Mouse (Mus musculus) midbrain, embryonic 16.5 days (tissue): ENCODE measurements around the gene Ppip5k1. TPM values are rescaled to one million over a fixed set of nuclear protein-coding genes. Genes with fewer than 3 reads are reported as not detected.

Source experiments
- ATAC-seq: fragments of 200-750 bp; cut with Nextera tagmentation; 2 replicates; pipeline ENCODE4 v1.8.0; 2017; ENCODE audit warnings: moderate TSS enrichment
- H3K27ac ChIP-seq: fragments of 300-500 bp; sonication (generic); 2 replicates; pipeline ENCODE4 v1.5.1; 2014; ENCODE audit warnings: mild to moderate bottlenecking, low read length, mixed read lengths
- H3K27me3 ChIP-seq: fragments of 300-500 bp; sonication (generic); 2 replicates; pipeline ENCODE4 v1.6.1; 2014; ENCODE audit warnings: low read depth, low read length, mixed read lengths; ENCODE audit not compliant: control insufficient read depth, insufficient read depth
- H3K36me3 ChIP-seq: fragments of 300-500 bp; sonication (generic); 2 replicates; pipeline ENCODE4 v1.6.1; 2014; ENCODE audit warnings: mild to moderate bottlenecking, low read length, moderate library complexity, mixed read lengths; ENCODE audit not compliant: control insufficient read depth, insufficient read depth
- H3K4me1 ChIP-seq: fragments of 300-500 bp; sonication (generic); 2 replicates; pipeline ENCODE4 v1.6.1; 2014; ENCODE audit warnings: mild to moderate bottlenecking, low read length, mixed read lengths; ENCODE audit not compliant: control insufficient read depth, insufficient read depth
- H3K4me2 ChIP-seq: fragments of 300-500 bp; sonication (generic); 2 replicates; pipeline ENCODE4 v1.6.1; 2014; ENCODE audit warnings: mild to moderate bottlenecking, low read length, mixed read lengths
- H3K4me3 ChIP-seq: fragments of 300-500 bp; sonication (generic); 2 replicates; pipeline ENCODE4 v1.5.1; 2014; ENCODE audit warnings: low read depth, mild to moderate bottlenecking, low read length, moderate library complexity, mixed read lengths
- H3K9ac ChIP-seq: fragments of 300-500 bp; sonication (generic); 2 replicates; pipeline ENCODE4 v1.6.1; 2014; ENCODE audit warnings: low read depth, low read length, mixed read lengths
- H3K9me3 ChIP-seq: fragments of 300-500 bp; sonication (generic); replicated peaks from 2 replicates; pipeline ENCODE4 v1.6.1; 2014; ENCODE audit warnings: mild to moderate bottlenecking, low read length, mixed read lengths; ENCODE audit not compliant: control insufficient read depth, poor library complexity, severe bottlenecking
- WGBS: fragments of 180-500 bp; shearing (Covaris S2); extraction: QIAGEN DNeasy Blood & Tissue Kit; methylation state at CpG from one replicate; pipeline ENCODE4 v1.1.7; 2014; 5-methylcytosine and 5-hydroxymethylcytosine counted together
- polyA plus RNA-seq: library from polyadenylated mRNA; unstranded; fragments of >200 nt; fragmentation: Nextera tagmentation; extraction: Ambion mirVana; gene quantifications from 2 replicates; pipeline ENCODE4 v1.2.1, GENCODE M21; 2015

The Ppip5k1 gene
- polyA plus RNA-seq, 1 experiment from 2014 or later, result 23.3 TPM

GRCm38 (mm10) chr2:121323041-121323440, 32.2 kb downstream of the Ppip5k1 start:
- H3K36me3 ChIP-seq, result peaks cover 15% of the 10 kb centered on the region
- 88% methylated on average over 10 of the region's 10 CpGs for WGBS

GRCm38 (mm10) chr2:121316278-121316677, 38.9 kb downstream of the Ppip5k1 start:
- H3K4me3 ChIP-seq, result no peak overlapping the region

More at GRCm38 (mm10) chr2:121323041-121323440, 32.2 kb downstream of the Ppip5k1 start:
- Histone ChIP-seq H3K4me1 (no peaks in the 10 kb centered on the region), H3K27me3 (no peaks in the 10 kb centered on the region), H3K9me3 (no peaks in the 10 kb centered on the region), H3K27ac (no peak overlapping the region), H3K9ac (no peak overlapping the region), H3K4me3 (no peak overlapping the region), H3K4me2 (no peak overlapping the region)
- ATAC-seq, result no peak

GRCm38 (mm10) chr2:121308997-121309416, 46.2 kb downstream of the Ppip5k1 start:
- H3K27me3 ChIP-seq, result no peaks in the 10 kb centered on the region
- H3K27ac ChIP-seq, result no peak overlapping the region
- no peak for ATAC-seq
- H3K4me3 ChIP-seq, result no peak overlapping the region
- H3K9ac ChIP-seq, result no peak overlapping the region
- no peaks in the 10 kb centered on the region for H3K9me3 ChIP-seq
- no peaks in the 10 kb centered on the region for H3K4me1 ChIP-seq
- H3K4me2 ChIP-seq, result no peak overlapping the region
- H3K36me3 ChIP-seq, result peaks cover 29% of the 10 kb centered on the region
- WGBS, result 59% methylated on average over 5 of the region's 5 CpGs

More at GRCm38 (mm10) chr2:121316278-121316677, 38.9 kb downstream of the Ppip5k1 start:
- 88% methylated on average over 8 of the region's 8 CpGs for WGBS
- no peak for ATAC-seq
- H3K9me3 ChIP-seq, result no peaks in the 10 kb centered on the region
- H3K27ac ChIP-seq, result no peak overlapping the region
- no peaks in the 10 kb centered on the region for H3K4me1 ChIP-seq
- no peaks in the 10 kb centered on the region for H3K27me3 ChIP-seq
- H3K36me3 ChIP-seq, result peaks cover 16% of the 10 kb centered on the region
- no peak overlapping the region for H3K4me2 ChIP-seq
- no peak overlapping the region for H3K9ac ChIP-seq

DNA sequence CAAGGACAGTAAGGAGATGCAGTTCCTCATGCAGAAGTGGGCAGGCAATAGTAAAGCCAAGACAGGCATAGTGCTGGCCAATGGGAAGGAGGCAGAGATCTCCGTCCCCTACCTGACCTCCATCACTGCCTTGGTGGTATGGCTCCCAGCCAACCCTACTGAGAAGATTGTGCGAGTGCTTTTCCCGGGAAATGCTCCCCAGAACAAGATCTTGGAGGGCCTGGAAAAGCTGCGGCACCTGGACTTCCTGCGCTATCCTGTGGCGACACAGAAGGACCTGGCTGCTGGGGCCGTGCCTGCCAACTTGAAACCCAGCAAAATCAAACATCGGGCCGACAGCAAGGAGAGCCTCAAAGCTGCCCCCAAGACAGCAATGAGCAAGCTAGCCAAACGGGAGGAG, 55.2 kb downstream of the Ppip5k1 start:
- Histone ChIP-seq H3K4me2 (no peak overlapping the region), H3K4me3 (no peak overlapping the region), H3K36me3 (peaks cover 33% of the 10 kb centered on the region), H3K9ac (no peak overlapping the region), H3K27me3 (no peaks in the 10 kb centered on the region), H3K9me3 (no peaks in the 10 kb centered on the region), H3K4me1 (peaks cover 24% of the 10 kb centered on the region), H3K27ac (no peak overlapping the region)
- no peak for ATAC-seq
- 82% methylated on average over 10 of the region's 10 CpGs for WGBS

DNA sequence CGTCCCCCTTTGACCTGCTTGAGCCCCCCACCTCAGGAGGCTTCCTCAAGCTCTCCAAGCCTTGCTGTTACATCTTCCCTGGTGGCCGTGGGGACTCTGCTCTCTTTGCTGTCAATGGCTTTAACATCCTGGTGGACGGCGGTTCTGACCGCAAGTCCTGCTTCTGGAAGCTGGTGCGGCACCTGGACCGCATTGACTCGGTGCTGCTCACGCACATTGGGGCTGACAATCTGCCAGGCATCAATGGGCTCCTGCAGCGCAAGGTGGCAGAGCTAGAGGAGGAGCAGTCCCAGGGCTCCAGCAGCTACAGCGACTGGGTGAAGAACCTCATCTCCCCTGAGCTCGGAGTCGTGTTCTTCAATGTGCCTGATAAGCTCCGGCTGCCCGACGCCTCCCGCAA, 55.7 kb downstream of the Ppip5k1 start:
- peaks cover 29% of the 10 kb centered on the region for H3K36me3 ChIP-seq
- no peaks in the 10 kb centered on the region for H3K27me3 ChIP-seq
- no peak overlapping the region for H3K4me2 ChIP-seq
- 90% methylated on average over 17 of the region's 17 CpGs for WGBS
- H3K4me1 ChIP-seq, result peaks cover 30% of the 10 kb centered on the region
- H3K4me3 ChIP-seq, result no peak overlapping the region
- H3K9me3 ChIP-seq, result no peaks in the 10 kb centered on the region
- H3K9ac ChIP-seq, result no peak overlapping the region
- no peak for ATAC-seq
- no peak overlapping the region for H3K27ac ChIP-seq

- ATAC-seq, result no peak
- H3K27me3 ChIP-seq, result no peaks in the 10 kb centered on the region
- H3K4me2 ChIP-seq, result peak overlapping the region; percentile 92
- no peak overlapping the region for H3K27ac ChIP-seq
- no peak overlapping the region for H3K9ac ChIP-seq
- peaks cover 38% of the 10 kb centered on the region for H3K4me1 ChIP-seq
- peaks cover 20% of the 10 kb centered on the region for H3K36me3 ChIP-seq
- H3K9me3 ChIP-seq, result no peaks in the 10 kb centered on the region
- 6% methylated on average over 8 of the region's 8 CpGs for WGBS
- 0 out of 2 replicates have a peak overlapping the region, but pooled peaks have one; percentile 3 for H3K4me3 ChIP-seq
These were observed 57.1 kb downstream of the Ppip5k1 start for GRCm38 (mm10) chr2:121298131-121298530.

- Histone ChIP-seq H3K36me3 (peaks cover 20% of the 10 kb centered on the region), H3K4me2 (peak overlapping the region; percentile 92), H3K27me3 (no peaks in the 10 kb centered on the region), H3K9ac (no peak overlapping the region), H3K4me1 (peaks cover 38% of the 10 kb centered on the region), H3K4me3 (0 out of 2 replicates have a peak overlapping the region, but pooled peaks have one; percentile 3), H3K27ac (no peak overlapping the region), H3K9me3 (no peaks in the 10 kb centered on the region)
- 12% methylated on average over 9 of the region's 9 CpGs for WGBS
- no peak for ATAC-seq
These were observed 57.5 kb downstream of the Ppip5k1 start for GRCm38 (mm10) chr2:121297701-121298100.

GRCm38 (mm10) chr2:121296754-121297231, 58.4 kb downstream of the Ppip5k1 start:
- Histone ChIP-seq H3K9me3 (no peaks in the 10 kb centered on the region), H3K9ac (peak overlapping the region; percentile 74), H3K27me3 (no peaks in the 10 kb centered on the region), H3K36me3 (peaks cover 13% of the 10 kb centered on the region), H3K4me2 (peak overlapping the region; percentile 92), H3K4me1 (peaks cover 38% of the 10 kb centered on the region), H3K27ac (peak overlapping the region; percentile 87), H3K4me3 (peak overlapping the region; percentile 62)
- ATAC-seq, result no peak
- 15% methylated on average over 6 of the region's 6 CpGs for WGBS

- Histone ChIP-seq H3K27me3 (no peaks in the 10 kb centered on the region), H3K4me2 (peak overlapping the region; percentile 92), H3K27ac (peak overlapping the region; percentile 87), H3K9me3 (no peaks in the 10 kb centered on the region), H3K36me3 (peaks cover 13% of the 10 kb centered on the region), H3K4me1 (peaks cover 41% of the 10 kb centered on the region), H3K9ac (peak overlapping the region; percentile 74), H3K4me3 (peak overlapping the region; percentile 62)
- peak; percentile 54 for ATAC-seq
- 1% methylated on average over 14 of the region's 15 CpGs for WGBS
These were observed 59.3 kb downstream of the Ppip5k1 start for GRCm38 (mm10) chr2:121295608-121296571.
